ENCODE assay signal across 16 mouse cellular contexts in the genomic region with DNA sequence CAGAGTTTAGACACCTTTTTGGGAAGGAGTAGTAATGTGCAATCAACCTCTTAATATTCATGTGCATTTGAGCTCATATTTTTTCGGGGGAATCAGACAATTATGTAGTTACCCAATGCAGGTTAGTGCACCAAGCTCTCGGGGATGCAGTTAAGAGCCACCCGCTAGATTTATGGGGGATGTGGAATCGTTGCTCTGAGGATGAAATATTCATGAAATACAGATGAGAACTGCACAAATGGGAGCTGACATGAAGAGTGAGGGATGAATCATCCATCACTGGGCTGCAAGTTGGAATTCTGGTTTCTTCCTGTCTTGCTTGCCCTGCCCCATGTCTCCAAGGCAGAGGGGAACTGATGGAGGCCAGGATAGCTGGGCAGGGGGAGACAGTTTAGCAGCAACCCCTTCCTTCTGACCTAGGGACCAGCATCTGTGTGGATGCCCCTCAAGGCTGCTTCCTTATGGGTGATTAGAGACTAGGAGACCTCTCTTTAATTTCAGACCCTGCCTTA.
"Had no signal": no experiment of that assay in that cellular context is flagged by ENCODE, and none has a peak within 500 bp of the region (broad histone marks: within the 10 kb centered on the region; RNA-seq: fewer than 3 reads in every experiment).

No protein-coding gene starts in this region.

- H3K4me3 ChIP-seq: intestine, embryonic 15.5 days; layer of hippocampus, adult 2 months; limb, embryonic 10.5 days; liver, embryonic 15.5 days; midbrain, embryonic 10.5 days; myocyte had no signal

- H3K27me3 ChIP-seq: intestine, embryonic 15.5 days; liver, embryonic 15.5 days had no signal

- H3K9ac ChIP-seq: intestine, embryonic 15.5 days; liver, embryonic 15.5 days had no signal

- H3K27ac ChIP-seq: intestine, embryonic 15.5 days; layer of hippocampus, adult 2 months; limb, embryonic 10.5 days; liver, embryonic 15.5 days; midbrain, embryonic 10.5 days had no signal

- H3K9me3 ChIP-seq: intestine, embryonic 15.5 days; limb, embryonic 10.5 days; liver, embryonic 15.5 days; midbrain, embryonic 10.5 days had no signal

- H3K4me2 ChIP-seq: intestine, embryonic 15.5 days; liver, embryonic 11.5 days; liver, embryonic 15.5 days had no signal

- ATAC-seq: intestine, embryonic 15.5 days; lung, postnatal 0 days had no signal

- DNase-seq: kidney, adult 18-20 months; kidney, postnatal 10 days; kidney, postnatal 4 days; lung, adult 2 months; lung, postnatal 4 days; midbrain, embryonic 14.5 days; thymus, adult 2 months; thymus, postnatal 25 days had no signal

- H3K4me1 ChIP-seq: intestine, embryonic 15.5 days; limb, embryonic 10.5 days; liver, embryonic 15.5 days had no signal

- H3K36me3 ChIP-seq: intestine, embryonic 15.5 days; limb, embryonic 10.5 days; liver, embryonic 15.5 days; midbrain, embryonic 10.5 days had no signal
